Mouse (Mus musculus) embryo, embryonic 11.5 days (tissue): Measurements from ENCODE around the gene Dna2.
"Not testable (repeated sequence)": the region's sequence is repeated elsewhere in the genome, so short reads cannot be mapped to it uniquely, and the experiment has no call there.

Experiments used
- DNase-seq: peaks from one replicate; pipeline ENCODE4 v3.0.0-alpha.2; 2012; ENCODE audit warnings: low read depth, low spot score

Dna2 gene

GRCm38 (mm10) chr10:62946738-62947471 lies at the start of gene Dna2:
Dna2 (plus strand) TSS chr10:62947026.
- peak; percentile 75 for DNase-seq

GRCm38 (mm10) chr10:62897437-62897836 lies 49.4 kb upstream of the Dna2 start:
- DNase-seq = no peak

GRCm38 (mm10) chr10:62898061-62898460 lies 48.8 kb upstream of the Dna2 start:
- no peak for DNase-seq

GRCm38 (mm10) chr10:62900144-62900543 lies 46.7 kb upstream of the Dna2 start:
- no peak for DNase-seq

GRCm38 (mm10) chr10:62901826-62902225 lies 45.0 kb upstream of the Dna2 start:
- DNase-seq = no peak

GRCm38 (mm10) chr10:62902829-62903228 lies 44.0 kb upstream of the Dna2 start:
- DNase-seq = no peak

- no peak for DNase-seq
These were observed 40.5 kb upstream of the Dna2 start for GRCm38 (mm10) chr10:62906336-62906735.

- not testable (repeated sequence) for DNase-seq
These were observed 37.9 kb upstream of the Dna2 start, which contains the start of gene Tet1 for GRCm38 (mm10) chr10:62908896-62909295. Tet1 (minus strand) TSS chr10:62908996.

GRCm38 (mm10) chr10:62911120-62911519 lies 35.7 kb upstream of the Dna2 start:
- no peak for DNase-seq

GRCm38 (mm10) chr10:62918985-62919384 lies 27.8 kb upstream of the Dna2 start:
- DNase-seq = no peak

- peak; percentile 85 for DNase-seq
These were observed 26.7 kb upstream of the Dna2 start, which contains the start of gene Slc25a16 for GRCm38 (mm10) chr10:62919925-62920765. Slc25a16 (plus strand) TSS chr10:62920633.

- no peak for DNase-seq
These were observed 26.1 kb upstream of the Dna2 start for GRCm38 (mm10) chr10:62920766-62921156.

- DNase-seq = no peak
These were observed 22.7 kb upstream of the Dna2 start for GRCm38 (mm10) chr10:62924096-62924635.

GRCm38 (mm10) chr10:62932381-62932780 lies 14.4 kb upstream of the Dna2 start:
- DNase-seq = no peak

- DNase-seq = no peak
These were observed 1.7 kb upstream of the Dna2 start for GRCm38 (mm10) chr10:62944975-62945580.

GRCm38 (mm10) chr10:62948551-62948950 lies 1.7 kb downstream of the Dna2 start:
- DNase-seq = no peak

GRCm38 (mm10) chr10:62963956-62964355 lies 17.1 kb downstream of the Dna2 start:
- DNase-seq = no peak

- DNase-seq = no peak
These were observed 19.0 kb downstream of the Dna2 start for GRCm38 (mm10) chr10:62965796-62966195.

GRCm38 (mm10) chr10:62966291-62966690 lies 19.5 kb downstream of the Dna2 start:
- no peak for DNase-seq

GRCm38 (mm10) chr10:62971821-62972220 lies 25.0 kb downstream of the Dna2 start:
- no peak for DNase-seq

GRCm38 (mm10) chr10:62979667-62980038 lies 32.8 kb downstream of the Dna2 start:
- no peak for DNase-seq
